Mouse (Mus musculus) embryonic facial prominence, embryonic 14.5 days (tissue): Measurements from ENCODE around the gene Sidt2. TPM values are rescaled to one million over a fixed set of nuclear protein-coding genes. Genes with fewer than 3 reads are reported as not detected.
A peak's percentile ranks its signal among the peaks of the same experiment; 100 is the strongest.

ENCODE experiments used
- ATAC-seq: fragments of 200-750 bp; cut with Nextera tagmentation; 2 replicates; pipeline ENCODE4 v1.8.0; 2017; ENCODE audit warnings: low read depth, moderate number of reproducible peaks, moderate TSS enrichment
- DNase-seq: peaks from one replicate; pipeline ENCODE4 v3.0.0-alpha.2; 2015; ENCODE audit warnings: low spot score
- H3K27ac ChIP-seq: fragments of 300-500 bp; sonication (generic); replicated peaks from 2 replicates; pipeline ENCODE4 v1.5.1; 2014; ENCODE audit warnings: low read depth, mild to moderate bottlenecking, low read length, moderate library complexity
- H3K27me3 ChIP-seq: fragments of 300-500 bp; sonication (generic); replicated peaks from 2 replicates; pipeline ENCODE4 v1.6.1; 2014; ENCODE audit warnings: low read length; ENCODE audit not compliant: control insufficient read depth, insufficient read depth
- H3K36me3 ChIP-seq: fragments of 300-500 bp; sonication (generic); 2 replicates; pipeline ENCODE4 v1.6.1; 2014; ENCODE audit warnings: low read length, mixed read lengths; ENCODE audit not compliant: control insufficient read depth, insufficient read depth
- H3K4me1 ChIP-seq: fragments of 300-500 bp; sonication (generic); 2 replicates; pipeline ENCODE4 v1.6.1; 2014; ENCODE audit warnings: antibody characterized with exemption, low read length; ENCODE audit not compliant: control insufficient read depth, insufficient read depth
- H3K4me2 ChIP-seq: fragments of 300-500 bp; sonication (generic); 2 replicates; pipeline ENCODE4 v1.6.1; 2014; ENCODE audit warnings: low read depth, mild to moderate bottlenecking, low read length, moderate library complexity, mixed read lengths
- H3K4me3 ChIP-seq: fragments of 300-500 bp; sonication (generic); 2 replicates; pipeline ENCODE4 v1.5.1; 2014; ENCODE audit warnings: low read depth, mild to moderate bottlenecking, low read length
- H3K9ac ChIP-seq: fragments of 300-500 bp; sonication (generic); 2 replicates; pipeline ENCODE4 v1.6.1; 2014; ENCODE audit warnings: low read depth, mild to moderate bottlenecking, low read length, moderate library complexity, mixed read lengths
- H3K9me3 ChIP-seq: fragments of 300-500 bp; sonication (generic); 2 replicates; pipeline ENCODE4 v1.6.1; 2016; ENCODE audit warnings: low read length; ENCODE audit not compliant: control insufficient read depth
- WGBS: fragments of 180-500 bp; shearing (Covaris S2); extraction: QIAGEN DNeasy Blood & Tissue Kit; methylation state at CpG from one replicate; pipeline ENCODE4 v1.1.7; 2014; 5-methylcytosine and 5-hydroxymethylcytosine counted together
- polyA plus RNA-seq: library from polyadenylated mRNA; unstranded; fragments of >200 nt; fragmentation: Nextera tagmentation; extraction: Ambion mirVana; gene quantifications from 2 replicates; pipeline ENCODE4 v1.2.1, GENCODE M21; 2014

Gene Sidt2
- polyA plus RNA-seq, 1 experiment from 2014 or later = 47.9 TPM

- Histone ChIP-seq H3K27ac (peak within 1 kb of the TSS; percentile 16; the same call in 1 of the 2 replicates), H3K9ac (peak within 1 kb of the TSS; percentile 46), H3K4me1 (no peaks in the 10 kb centered on the region; the same call in 1 of the 2 replicates), H3K9me3 (no peaks in the 10 kb centered on the region), H3K4me3 (peak within 1 kb of the TSS; percentile 30), H3K36me3 (peaks cover 24% of the 10 kb centered on the region), H3K4me2 (peak within 1 kb of the TSS; percentile 53), H3K27me3 (no peaks in the 10 kb centered on the region)
- 7% methylated on average over 21 of the region's 21 CpGs for WGBS
- ATAC-seq (peak; percentile 61), DNase-seq (peak; percentile 72)
These were observed 19.3 kb downstream of the Sidt2 start, which contains the start of gene Tagln for GRCm38 (mm10) chr9:45935628-45936210. Gene Tagln (minus strand): TSS chr9:45936058.

GRCm38 (mm10) chr9:45932571-45933415 is 22.3 kb downstream of the Sidt2 start:
- Histone ChIP-seq H3K4me2 (no peak overlapping the region), H3K9ac (no peak overlapping the region), H3K4me3 (no peak overlapping the region), H3K27me3 (no peaks in the 10 kb centered on the region), H3K27ac (no peak overlapping the region), H3K4me1 (no peaks in the 10 kb centered on the region; the same call in 1 of the 2 replicates), H3K9me3 (no peaks in the 10 kb centered on the region), H3K36me3 (peaks cover 35% of the 10 kb centered on the region)
- WGBS = 64% methylated on average over 11 of the region's 11 CpGs
- peak; percentile 26 for DNase-seq
- ATAC-seq = no peak

- DNase-seq = peak; percentile 13
- 61% methylated on average over 1 of the region's 1 CpGs for WGBS
- no peak overlapping the region for H3K27ac ChIP-seq
- peaks cover 44% of the 10 kb centered on the region for H3K36me3 ChIP-seq
- H3K4me1 ChIP-seq = no peaks in the 10 kb centered on the region; the same call in 1 of the 2 replicates
- no peak overlapping the region for H3K4me3 ChIP-seq
- no peak for ATAC-seq
- H3K9ac ChIP-seq = no peak overlapping the region
- H3K9me3 ChIP-seq = no peaks in the 10 kb centered on the region
- no peaks in the 10 kb centered on the region for H3K27me3 ChIP-seq
- no peak overlapping the region for H3K4me2 ChIP-seq
These were observed 23.1 kb downstream of the Sidt2 start for GRCm38 (mm10) chr9:45931958-45932357.

- Histone ChIP-seq H3K9ac (no peak overlapping the region), H3K9me3 (no peaks in the 10 kb centered on the region), H3K27ac (no peak overlapping the region), H3K4me1 (no peaks in the 10 kb centered on the region), H3K4me2 (no peak overlapping the region), H3K27me3 (no peaks in the 10 kb centered on the region), H3K36me3 (peaks cover 68% of the 10 kb centered on the region), H3K4me3 (no peak overlapping the region)
- WGBS = 83% methylated on average over 5 of the region's 5 CpGs
- DNase-seq (no peak), ATAC-seq (no peak)
These were observed 25.8 kb downstream of the Sidt2 start for GRCm38 (mm10) chr9:45929285-45929684.

GRCm38 (mm10) chr9:45919895-45920294 is 35.2 kb downstream of the Sidt2 start:
- H3K27ac ChIP-seq = no peak overlapping the region
- H3K9ac ChIP-seq = no peak overlapping the region
- WGBS = 42% methylated on average over 1 of the region's 1 CpGs
- no peaks in the 10 kb centered on the region for H3K4me1 ChIP-seq
- no peaks in the 10 kb centered on the region for H3K27me3 ChIP-seq
- DNase-seq (no peak), ATAC-seq (no peak)
- H3K9me3 ChIP-seq = no peaks in the 10 kb centered on the region
- H3K4me2 ChIP-seq = no peak overlapping the region
- peaks cover 81% of the 10 kb centered on the region for H3K36me3 ChIP-seq
- no peak overlapping the region for H3K4me3 ChIP-seq

- peak; percentile 68 for DNase-seq
- Histone ChIP-seq H3K9ac (no peak overlapping the region), H3K4me1 (no peaks in the 10 kb centered on the region), H3K27me3 (no peaks in the 10 kb centered on the region), H3K36me3 (peaks cover 93% of the 10 kb centered on the region), H3K27ac (no peak overlapping the region), H3K9me3 (no peaks in the 10 kb centered on the region), H3K4me3 (no peak overlapping the region), H3K4me2 (no peak overlapping the region)
- WGBS = 83% methylated on average over 5 of the region's 5 CpGs
- ATAC-seq = peak; percentile 71
These were observed 37.8 kb downstream of the Sidt2 start for GRCm38 (mm10) chr9:45917041-45917934.

- H3K27me3 ChIP-seq = no peaks in the 10 kb centered on the region
- no peak overlapping the region for H3K4me2 ChIP-seq
- H3K4me3 ChIP-seq = no peak overlapping the region
- H3K9ac ChIP-seq = no peak overlapping the region
- WGBS = 89% methylated on average over 2 of the region's 2 CpGs
- DNase-seq (no peak), ATAC-seq (no peak)
- peaks cover 98% of the 10 kb centered on the region for H3K36me3 ChIP-seq
- no peak overlapping the region for H3K27ac ChIP-seq
- H3K4me1 ChIP-seq = no peaks in the 10 kb centered on the region
- H3K9me3 ChIP-seq = no peaks in the 10 kb centered on the region
These were observed 39.4 kb downstream of the Sidt2 start for GRCm38 (mm10) chr9:45915659-45916058.

GRCm38 (mm10) chr9:45911673-45912072 is 43.4 kb downstream of the Sidt2 start:
- WGBS = 65% methylated on average over 1 of the region's 1 CpGs
- DNase-seq = peak; percentile 17
- Histone ChIP-seq H3K4me3 (no peak overlapping the region), H3K27me3 (no peaks in the 10 kb centered on the region), H3K9me3 (no peaks in the 10 kb centered on the region), H3K9ac (no peak overlapping the region), H3K4me1 (peaks cover 6% of the 10 kb centered on the region; the same call in 1 of the 2 replicates), H3K36me3 (peaks cover 80% of the 10 kb centered on the region), H3K27ac (no peak overlapping the region), H3K4me2 (no peak overlapping the region)
- no peak for ATAC-seq
